Mouse (Mus musculus) neural tube, embryonic 10.5 days (tissue): ENCODE data around the gene Naa50.
A peak's percentile ranks its signal among the peaks of the same experiment; 100 is the strongest.

Source experiments
- DNase-seq: peaks from one replicate; pipeline ENCODE4 v3.0.0-alpha.2; 2017; ENCODE audit warnings: low spot score; ENCODE audit errors: extremely low spot score

The Naa50 gene

DNA sequence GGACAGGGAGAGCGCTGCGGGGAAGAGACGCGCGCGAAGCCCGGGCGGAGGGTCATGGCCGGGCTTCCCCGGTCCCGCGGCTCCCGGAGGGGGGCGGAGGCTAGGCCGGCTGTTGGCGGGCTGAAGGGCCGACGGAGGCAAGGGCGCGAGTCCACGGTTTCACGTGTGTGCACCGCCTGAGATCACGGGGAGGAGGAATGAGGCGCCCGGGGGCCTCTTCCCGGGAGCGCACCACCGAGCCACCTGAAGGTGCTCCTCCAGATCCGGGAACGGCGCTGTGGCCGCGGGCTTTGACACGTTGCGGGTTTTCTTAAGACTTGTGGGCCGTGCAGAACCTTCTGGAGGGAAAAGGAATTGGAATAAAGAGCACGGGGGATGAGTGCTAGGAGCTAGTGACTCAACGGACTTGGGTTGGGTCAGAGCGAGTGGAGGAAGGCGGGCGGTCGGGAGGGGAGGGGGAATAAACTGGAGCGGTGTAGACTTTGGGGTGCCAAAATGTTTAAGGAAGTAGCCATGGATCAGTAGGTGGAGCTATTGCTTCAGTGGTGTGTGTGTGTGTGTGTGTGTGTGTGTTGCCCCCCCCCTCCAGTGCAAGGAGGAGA is 657 bp downstream of the Naa50 start:
- peak; percentile 77 for DNase-seq

DNA sequence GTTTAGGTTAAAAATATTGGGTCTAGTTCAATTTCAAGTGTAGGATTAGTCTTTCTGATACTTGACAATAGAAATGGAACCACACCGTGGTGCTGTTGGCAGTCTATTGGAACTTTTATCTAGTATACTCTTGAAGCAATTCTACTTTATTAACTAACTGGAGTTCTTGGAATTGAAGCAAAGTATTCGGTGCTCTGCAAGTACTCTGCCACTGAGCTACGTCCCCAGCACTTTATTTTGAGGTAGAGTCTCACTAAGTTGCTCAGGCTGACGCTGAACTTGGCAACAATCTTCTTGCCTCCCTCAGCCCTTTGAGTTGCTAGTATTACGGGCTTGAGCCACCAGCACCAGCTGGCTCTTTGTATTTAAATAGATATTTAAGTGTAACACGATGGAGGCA is 1.9 kb downstream of the Naa50 start:
- DNase-seq = no peak

DNA sequence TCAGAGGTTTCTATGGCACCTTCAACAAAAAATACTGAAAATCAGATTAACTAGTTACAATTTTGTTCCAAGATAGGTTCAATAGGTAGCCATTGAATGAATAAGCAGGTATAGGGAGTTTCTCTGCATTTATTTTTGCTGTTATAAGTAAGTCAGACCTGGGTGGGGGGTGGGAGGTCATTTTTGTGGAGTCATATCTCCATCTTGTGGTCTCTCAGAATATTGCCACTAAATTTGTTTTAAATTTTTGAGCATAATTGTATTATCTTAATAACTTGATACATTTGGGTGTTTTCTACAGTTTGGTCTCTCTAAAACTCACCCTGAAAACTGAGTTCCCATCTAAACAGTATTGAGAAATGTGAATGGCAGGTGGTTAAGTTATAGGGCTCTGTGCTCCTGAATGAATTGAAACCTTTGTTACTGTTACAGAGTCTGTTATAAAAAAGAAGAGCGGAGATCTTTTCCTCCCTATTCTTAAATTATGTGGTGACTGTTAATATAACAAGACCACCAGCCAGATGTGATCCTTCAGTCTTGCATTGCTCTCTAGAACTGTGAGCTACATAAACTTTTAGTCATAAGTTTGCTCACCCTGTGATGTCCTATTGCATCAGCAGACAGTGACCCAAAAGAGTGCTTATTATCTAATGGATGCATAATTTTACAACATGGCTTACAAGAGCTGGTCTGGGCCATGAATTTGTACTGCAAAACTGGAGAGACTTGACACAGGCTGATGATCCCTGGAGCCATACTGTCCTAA is 9.6 kb downstream of the Naa50 start:
- no peak for DNase-seq

DNA sequence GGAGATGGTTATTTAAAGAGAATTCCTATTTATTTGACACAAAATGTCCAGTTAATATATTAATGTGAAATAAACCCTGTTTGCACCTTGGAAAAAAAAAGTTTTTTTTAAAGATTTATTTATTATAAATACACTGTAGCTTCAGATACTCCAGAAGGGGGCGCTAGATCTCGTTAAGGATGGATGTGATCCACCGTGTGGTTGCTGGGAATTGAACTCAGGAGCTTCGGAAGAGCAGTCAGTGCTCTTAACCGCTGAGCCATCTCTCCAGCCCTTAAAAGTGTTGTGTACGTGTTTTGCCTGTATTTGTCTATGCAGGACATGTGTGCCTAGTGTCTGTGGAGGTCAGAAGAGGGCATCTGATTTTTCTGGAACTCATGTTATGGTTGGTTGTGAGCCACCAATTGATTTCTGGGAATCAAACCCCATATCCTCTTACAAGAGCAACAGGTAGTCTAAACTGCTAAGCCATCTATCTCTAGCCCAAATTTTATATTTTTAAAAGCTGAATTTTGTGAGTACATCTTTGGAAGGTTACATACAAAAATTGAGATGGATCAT is 14.9 kb downstream of the Naa50 start:
- no peak for DNase-seq

DNA sequence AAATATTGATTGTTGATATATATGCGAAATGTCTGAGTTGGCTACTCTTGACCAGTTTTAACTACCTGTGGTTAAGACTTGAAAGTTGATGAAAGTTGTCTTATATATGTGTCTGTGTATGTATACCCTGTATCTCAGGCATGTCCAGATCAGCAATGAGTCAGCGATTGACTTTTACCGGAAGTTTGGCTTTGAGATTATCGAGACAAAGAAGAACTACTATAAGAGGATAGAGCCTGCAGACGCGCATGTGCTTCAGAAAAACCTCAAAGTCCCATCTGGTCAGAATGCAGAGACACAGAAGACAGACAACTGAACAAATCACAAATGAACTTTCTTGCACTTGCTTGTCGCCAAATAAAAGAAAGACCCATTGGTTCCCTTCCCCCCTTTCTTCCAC is 19.7 kb downstream of the Naa50 start:
- DNase-seq = no peak

DNA sequence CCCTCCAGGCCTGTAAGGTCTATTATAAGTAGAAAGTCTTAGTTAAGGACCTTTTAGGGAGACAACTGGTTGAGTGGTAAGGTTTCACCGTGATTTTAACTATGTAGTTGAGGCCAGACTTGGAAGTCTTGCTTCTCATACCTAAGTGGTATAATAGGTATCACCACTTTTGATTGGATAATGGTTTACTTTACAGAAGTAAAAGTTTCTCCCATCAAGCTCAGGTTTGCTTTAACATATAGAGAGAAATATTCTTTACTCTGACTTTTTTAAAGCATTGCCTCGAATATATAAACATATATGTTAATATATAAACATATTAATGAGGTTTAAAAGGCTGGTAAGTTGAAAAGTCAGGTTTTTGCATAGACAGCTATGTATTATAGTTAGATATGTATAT is 24.2 kb downstream of the Naa50 start:
- no peak for DNase-seq

DNA sequence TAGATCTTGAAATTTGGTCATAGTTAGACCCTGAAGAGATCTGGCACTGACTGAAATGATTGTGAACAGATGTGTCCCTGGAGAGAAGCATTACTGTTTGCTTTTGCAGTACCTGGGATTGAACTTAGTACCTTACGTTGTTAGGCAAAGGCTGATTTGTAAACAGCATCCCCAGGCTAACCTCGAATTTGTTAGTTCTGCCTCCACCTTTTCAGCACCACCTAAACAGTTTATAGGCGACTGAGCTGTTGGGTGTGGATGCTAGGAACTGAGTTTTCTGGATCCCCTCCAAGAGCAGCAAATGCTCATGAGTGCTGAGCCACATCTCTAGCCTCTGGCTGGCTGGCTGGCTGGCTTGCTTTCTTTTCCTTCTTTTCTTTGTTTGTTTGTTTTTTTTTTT is 25.6 kb downstream of the Naa50 start:
- no peak for DNase-seq

DNA sequence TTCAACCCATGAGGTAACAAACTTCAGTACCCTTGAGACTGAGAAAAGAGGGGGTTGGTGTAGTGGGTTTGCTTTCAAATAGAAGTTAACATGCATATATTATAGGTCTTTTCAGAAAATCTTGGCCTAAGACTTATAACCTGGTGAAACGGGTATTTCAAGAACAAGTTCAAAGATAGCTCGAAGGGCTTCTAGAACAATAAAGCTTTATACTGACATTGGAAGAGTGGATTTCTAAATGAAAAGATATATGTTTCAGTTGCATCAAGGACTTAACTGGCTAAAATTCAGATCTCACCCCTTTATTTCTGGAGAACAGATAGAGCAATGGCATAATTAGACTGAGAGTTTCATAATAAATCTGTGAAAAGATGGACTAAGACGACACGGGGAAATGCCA is 29.4 kb downstream of the Naa50 start:
- DNase-seq = no peak

- peak; percentile 97 for DNase-seq
These were observed 32.9 kb downstream of the Naa50 start for GRCm38 (mm10) chr16:44172297-44173154.

DNA sequence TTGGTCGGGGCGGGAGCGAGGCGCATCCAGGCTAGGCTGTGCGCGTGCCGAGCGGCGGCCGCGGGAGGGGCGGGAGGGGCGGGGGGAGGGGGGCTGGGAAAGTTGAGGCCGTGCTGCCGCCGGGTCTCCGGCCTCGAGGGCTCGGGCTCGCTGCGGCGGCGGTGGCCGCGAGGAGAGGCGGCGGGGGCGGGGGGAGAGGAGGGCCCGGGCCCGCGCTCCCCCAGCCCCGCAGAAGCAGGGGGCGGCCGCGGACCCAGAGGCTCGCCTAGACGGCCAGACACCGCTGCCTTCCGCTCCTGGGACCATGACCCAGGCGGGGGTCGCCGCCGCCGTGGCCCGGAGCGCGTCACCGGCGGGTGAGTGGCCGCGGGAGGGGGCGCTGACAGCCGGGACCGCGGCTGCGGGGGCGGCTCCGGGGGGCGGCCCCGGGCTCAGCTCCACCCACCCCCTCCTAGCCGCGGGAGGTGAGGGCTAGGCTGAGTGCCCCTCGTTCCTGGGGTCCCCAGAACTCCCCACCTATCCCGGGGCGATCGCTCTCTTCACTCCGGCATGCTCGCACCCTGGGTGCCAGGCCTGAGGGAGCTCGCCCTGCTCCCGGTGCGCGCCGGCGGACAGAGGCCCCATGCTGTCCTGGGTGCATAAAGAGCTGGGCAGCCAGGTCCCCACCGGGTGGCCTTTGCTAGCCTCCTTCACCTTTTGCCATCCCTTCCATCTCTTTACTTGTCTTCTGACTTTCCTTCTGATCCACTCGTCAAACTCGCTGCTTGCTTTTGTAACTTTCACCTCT is 33.7 kb downstream of the Naa50 start, which contains the start of gene Usf3:
Usf3 (plus strand) TSS at position 92 of the 787 bp plus-strand sequence.
- no peak for DNase-seq

- no peak for DNase-seq
These were observed 34.4 kb downstream of the Naa50 start for GRCm38 (mm10) chr16:44173966-44174530.

- no peak for DNase-seq
These were observed 35.4 kb downstream of the Naa50 start for GRCm38 (mm10) chr16:44175001-44175400.

GRCm38 (mm10) chr16:44176511-44176910 is 36.9 kb downstream of the Naa50 start:
- no peak for DNase-seq

GRCm38 (mm10) chr16:44178555-44178954 is 38.9 kb downstream of the Naa50 start:
- DNase-seq = no peak

GRCm38 (mm10) chr16:44182597-44182996 is 43.0 kb downstream of the Naa50 start:
- no peak for DNase-seq

DNA sequence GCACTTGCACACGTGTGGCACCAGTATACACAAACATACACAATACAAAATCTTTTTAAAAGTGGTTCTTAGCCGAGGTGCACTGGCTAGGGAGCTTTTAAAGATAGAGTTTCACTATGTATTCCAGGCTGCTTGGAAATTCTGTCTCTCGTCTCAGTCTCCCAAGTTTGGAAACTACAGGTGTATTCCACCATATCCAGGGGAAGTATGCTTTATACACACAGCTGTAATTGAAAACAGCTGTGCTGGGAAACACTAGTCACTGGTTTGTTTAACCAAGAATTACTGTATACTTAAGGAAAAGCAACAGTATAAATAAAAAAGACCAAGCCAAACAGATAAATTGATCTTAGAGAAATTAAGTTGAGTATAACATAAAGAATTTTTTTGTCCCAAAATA is 45.1 kb downstream of the Naa50 start:
- DNase-seq = no peak

DNA sequence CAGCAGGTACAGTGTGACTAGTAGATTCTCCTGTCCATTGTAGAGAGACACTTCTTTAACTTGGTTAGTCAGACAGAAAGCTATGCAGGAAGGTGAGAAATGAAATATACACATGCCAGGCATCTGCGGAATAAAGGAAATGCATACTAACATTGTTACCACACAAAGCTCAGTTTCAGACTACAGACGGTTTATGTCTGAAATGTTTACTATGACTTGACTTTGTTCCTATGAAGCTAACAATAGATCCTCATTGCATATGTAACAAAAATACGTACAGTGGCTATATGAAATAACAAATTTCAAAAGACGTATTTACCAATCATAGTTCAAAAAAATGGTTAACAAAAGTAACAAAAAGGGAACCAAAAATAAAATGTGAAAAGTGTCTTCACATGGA is 47.5 kb downstream of the Naa50 start:
- DNase-seq = no peak

- no peak for DNase-seq
These were observed 49.1 kb downstream of the Naa50 start for GRCm38 (mm10) chr16:44188766-44189165.

- DNase-seq = no peak
These were observed 50.4 kb downstream of the Naa50 start for GRCm38 (mm10) chr16:44190032-44190431.

- no peak for DNase-seq
These were observed 51.3 kb downstream of the Naa50 start for GRCm38 (mm10) chr16:44190968-44191367.
